Mouse (Mus musculus) cerebellum, adult 2 months (tissue): Measurements from ENCODE around the gene Sh3pxd2a. TPM values are rescaled to one million over a fixed set of nuclear protein-coding genes. Genes with fewer than 3 reads are reported as not detected.

Experiments used
- DNase-seq, 2 experiments: peaks; one replicate each; pipeline ENCODE4 v3.0.0; 2021
- H3K27ac ChIP-seq: fragments of 200-500 bp; 2 replicates; pipeline ENCODE4 v1.5.1; 2012; ENCODE audit warnings: low read length, control low read depth, inconsistent platforms; ENCODE audit not compliant: insufficient read depth
- H3K27me3 ChIP-seq: fragments of 200-500 bp; 2 replicates; pipeline ENCODE4 v1.6.1; 2012; ENCODE audit warnings: inconsistent platforms, mild to moderate bottlenecking, low read length, moderate library complexity; ENCODE audit not compliant: control insufficient read depth, insufficient read depth
- H3K4me1 ChIP-seq: fragments of 200-500 bp; 2 replicates; pipeline ENCODE4 v1.6.1; 2011; ENCODE audit warnings: low read length; ENCODE audit not compliant: control insufficient read depth, insufficient read depth
- H3K4me3 ChIP-seq: fragments of 200-500 bp; replicated peaks from 2 replicates; pipeline ENCODE3; 2011; ENCODE audit warnings: mild to moderate bottlenecking, low read depth, low read length, control low read depth; ENCODE audit not compliant: insufficient read depth
- CTCF ChIP-seq: fragments of 200-500 bp; IDR thresholded peaks from 2 replicates; pipeline ENCODE4 v1.5.1; 2011; ENCODE audit warnings: low read depth, mild to moderate bottlenecking, control low read depth, low read length, moderate library complexity, borderline replicate concordance; ENCODE audit not compliant: insufficient read depth
- POLR2A ChIP-seq: fragments of 200-500 bp; IDR thresholded peaks from 2 replicates; pipeline ENCODE4 v1.6.1; 2011; ENCODE audit warnings: low read length, control low read depth, borderline replicate concordance; ENCODE audit not compliant: insufficient read depth
- WGBS: fragments of 180-500 bp; shearing (Covaris S2); methylation state at CpG from one replicate; pipeline ENCODE4 v1.1.7; 2018; 5-methylcytosine and 5-hydroxymethylcytosine counted together
- polyA plus RNA-seq: library from polyadenylated mRNA; depleted of rRNA; stranded (reverse); fragments of >200 nt; gene quantifications from 2 replicates; pipeline ENCODE4 v1.2.3, GENCODE M21; 2012

Sh3pxd2a gene
- polyA plus RNA-seq, 1 experiment, result 7.9 TPM

DNA sequence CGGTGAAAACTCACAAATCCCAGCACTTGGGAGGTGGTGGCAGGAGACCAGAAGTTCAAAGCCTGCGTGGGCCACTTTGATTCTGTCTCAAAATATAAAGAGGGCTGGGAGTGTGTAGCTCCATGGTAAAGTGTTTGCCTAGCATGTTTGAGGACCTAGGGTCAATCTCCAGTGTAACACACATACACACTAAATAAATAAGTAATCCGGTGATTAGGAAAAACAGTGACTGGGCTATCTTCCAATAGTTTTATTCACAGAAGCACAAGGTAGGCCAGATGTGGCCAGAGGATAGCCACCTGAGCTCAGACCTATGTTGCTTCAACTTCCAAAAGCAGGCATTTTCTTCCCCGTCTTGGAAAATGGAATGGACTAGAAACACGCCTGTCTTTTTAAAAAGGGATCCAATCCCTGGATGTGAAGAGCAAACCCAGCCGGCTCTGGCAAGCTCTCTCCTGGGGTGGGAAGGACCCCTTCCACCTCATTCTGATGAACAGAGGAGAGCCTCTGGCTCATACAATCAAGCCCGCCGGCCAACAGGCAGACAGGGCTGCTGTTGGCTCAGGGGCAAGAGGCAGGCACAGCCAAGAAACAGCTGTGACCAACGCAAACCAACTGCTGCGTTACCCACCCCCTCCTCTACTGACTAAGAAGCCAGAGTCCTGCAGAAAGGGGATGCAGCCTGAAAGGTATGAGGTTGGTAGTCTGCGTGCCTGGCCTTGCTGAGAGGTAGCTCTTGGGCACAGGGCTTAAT is 140.9 kb downstream of the Sh3pxd2a start:
- 72% methylated on average over 11 of the region's 11 CpGs for WGBS
- Histone ChIP-seq H3K27ac (no peak overlapping the region), H3K4me1 (peaks cover 3% of the 10 kb centered on the region; the same call in 1 of the 2 replicates), H3K27me3 (no peaks in the 10 kb centered on the region), H3K4me3 (no peak overlapping the region)
- TF ChIP-seq POLR2A (no peak), CTCF (no peak)
- DNase-seq, result no peak

DNA sequence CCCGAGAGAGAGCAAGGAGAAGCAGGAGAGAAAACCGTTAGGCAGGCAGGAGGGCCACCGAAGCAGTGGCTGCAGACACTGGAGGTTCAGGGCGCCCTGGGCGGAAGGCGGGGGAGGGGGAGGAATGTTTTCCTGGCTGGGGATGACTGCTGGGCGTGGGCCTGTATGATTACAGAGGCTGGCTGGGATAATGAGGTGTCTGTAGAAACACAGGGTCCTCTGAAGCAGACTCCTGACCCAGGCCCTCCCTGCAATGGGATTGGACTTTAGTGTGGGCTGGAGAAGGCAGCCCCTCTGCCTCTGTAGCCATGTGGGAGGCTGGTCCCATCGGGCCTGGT is 143.9 kb downstream of the Sh3pxd2a start:
- no peaks in the 10 kb centered on the region for H3K27me3 ChIP-seq
- H3K4me3 ChIP-seq, result no peak overlapping the region
- peaks cover 3% of the 10 kb centered on the region; the same call in 1 of the 2 replicates for H3K4me1 ChIP-seq
- H3K27ac ChIP-seq, result no peak overlapping the region
- DNase-seq, result no peak
- WGBS, result 60% methylated on average over 8 of the region's 8 CpGs
- TF ChIP-seq POLR2A, result no peak
- no peak for TF ChIP-seq CTCF

GRCm38 (mm10) chr19:47319521-47320330 is 144.5 kb downstream of the Sh3pxd2a start:
- WGBS, result 74% methylated on average over 10 of the region's 10 CpGs
- no peak for TF ChIP-seq POLR2A
- no peak for TF ChIP-seq CTCF
- Histone ChIP-seq H3K27me3 (no peaks in the 10 kb centered on the region), H3K27ac (no peak overlapping the region), H3K4me1 (peaks cover 3% of the 10 kb centered on the region; the same call in 1 of the 2 replicates), H3K4me3 (no peak overlapping the region)
- no peak for DNase-seq

DNA sequence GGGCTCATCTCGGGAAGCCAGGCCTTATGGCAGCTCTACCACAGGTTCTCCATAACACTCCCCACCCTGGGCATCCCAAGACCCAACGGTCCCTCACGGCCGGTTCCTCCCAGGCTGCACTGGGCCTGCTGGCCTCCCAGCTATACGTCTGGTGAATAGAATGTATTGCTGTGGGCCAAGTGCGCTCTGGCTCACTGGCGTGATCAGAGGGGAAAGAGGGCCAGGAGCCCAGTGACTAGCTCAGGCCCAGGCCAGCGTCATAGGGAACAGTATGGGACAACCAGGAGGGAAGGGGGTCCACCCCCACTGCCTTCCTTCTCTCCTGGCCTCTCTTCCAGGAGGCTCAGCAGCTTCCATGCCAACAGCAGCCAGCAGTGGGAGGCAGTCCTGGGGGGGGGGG is 145.1 kb downstream of the Sh3pxd2a start:
- Histone ChIP-seq H3K4me3 (no peak overlapping the region), H3K27ac (no peak overlapping the region), H3K27me3 (no peaks in the 10 kb centered on the region), H3K4me1 (peaks cover 3% of the 10 kb centered on the region)
- 94% methylated on average over 8 of the region's 8 CpGs for WGBS
- DNase-seq, result no peak
- TF ChIP-seq CTCF (no peak), POLR2A (no peak)

- no peak for DNase-seq
- Histone ChIP-seq H3K27me3 (no peaks in the 10 kb centered on the region), H3K4me3 (no peak overlapping the region), H3K27ac (no peak overlapping the region), H3K4me1 (peaks cover 18% of the 10 kb centered on the region)
- 64% methylated on average over 15 of the region's 15 CpGs for WGBS
- TF ChIP-seq CTCF (no peak), POLR2A (no peak)
Measured at GRCm38 (mm10) chr19:47317063-47317938, 146.9 kb downstream of the Sh3pxd2a start.

- DNase-seq, result no peak
- peaks cover 19% of the 10 kb centered on the region for H3K4me1 ChIP-seq
- no peak overlapping the region for H3K4me3 ChIP-seq
- H3K27me3 ChIP-seq, result no peaks in the 10 kb centered on the region
- TF ChIP-seq CTCF (no peak), POLR2A (no peak)
- 86% methylated on average over 19 of the region's 19 CpGs for WGBS
- no peak overlapping the region for H3K27ac ChIP-seq
Measured at GRCm38 (mm10) chr19:47316288-47317062, 147.7 kb downstream of the Sh3pxd2a start.

GRCm38 (mm10) chr19:47315917-47316265 is 148.3 kb downstream of the Sh3pxd2a start:
- TF ChIP-seq POLR2A, result no peak
- no peak for TF ChIP-seq CTCF
- no peak overlapping the region for H3K4me3 ChIP-seq
- H3K4me1 ChIP-seq, result peaks cover 19% of the 10 kb centered on the region
- no peaks in the 10 kb centered on the region for H3K27me3 ChIP-seq
- 74% methylated on average over 1 of the region's 1 CpGs for WGBS
- no peak for DNase-seq
- no peak overlapping the region for H3K27ac ChIP-seq
